Mouse (Mus musculus) cerebellum, adult 9-10 months (tissue): ENCODE results near the gene Nolc1.

Experiments
- DNase-seq: peaks from one replicate; pipeline ENCODE4 v3.0.0; 2022

Gene Nolc1

DNA sequence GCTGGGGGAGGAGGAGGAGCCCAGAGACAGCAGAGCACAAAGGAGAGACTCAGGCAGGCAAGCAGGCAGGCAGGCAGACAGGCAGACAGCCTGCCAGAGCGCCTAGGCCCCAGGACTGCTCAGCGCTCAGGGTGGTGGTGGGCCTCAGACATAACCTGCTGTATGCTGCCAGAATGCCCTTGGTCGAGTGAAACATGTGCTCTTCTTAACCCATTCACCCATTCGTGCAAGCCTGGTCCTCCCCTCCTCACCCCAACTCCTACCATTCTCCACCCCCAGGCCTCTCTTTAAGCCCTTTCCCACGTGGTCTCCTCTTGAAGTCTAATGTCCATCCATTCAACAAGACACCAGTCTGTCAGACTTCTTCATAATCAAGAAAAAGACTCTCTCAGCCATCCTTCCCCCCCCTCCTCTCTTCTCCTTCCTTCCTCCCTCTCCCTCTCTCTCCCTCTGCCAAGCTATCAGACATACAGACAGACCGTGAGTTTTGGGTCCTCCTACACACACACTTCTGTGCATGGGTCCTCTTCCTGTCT lies 33.1 kb upstream of the Nolc1 start:
- peak; percentile 66 for DNase-seq

DNA sequence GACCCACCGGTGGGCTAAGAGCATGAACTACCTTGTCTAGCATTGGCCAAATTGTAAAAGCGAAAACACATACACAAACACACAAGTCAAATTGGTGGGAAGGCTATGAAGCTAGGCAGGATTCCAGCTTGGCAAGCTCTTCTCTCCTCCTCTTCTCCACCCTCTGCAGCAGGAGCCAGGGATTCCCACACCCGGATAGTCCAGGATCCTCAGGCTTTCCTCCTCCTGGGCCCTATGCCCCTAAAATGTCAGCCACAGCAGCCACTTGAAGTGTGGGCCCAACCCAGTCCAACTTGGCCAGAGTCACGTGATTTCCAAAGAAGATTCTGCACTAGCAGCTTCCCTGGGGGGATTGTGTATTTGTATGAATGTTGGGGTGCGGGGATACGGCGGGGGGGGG lies 32.3 kb upstream of the Nolc1 start:
- DNase-seq = peak; percentile 72

- DNase-seq = peak; percentile 80
Measured at GRCm38 (mm10) chr19:46044271-46044992, 31.2 kb upstream of the Nolc1 start, which contains the start of gene Pprc1. Gene Pprc1, plus strand, starts transcription at chr19:46044886.

DNA sequence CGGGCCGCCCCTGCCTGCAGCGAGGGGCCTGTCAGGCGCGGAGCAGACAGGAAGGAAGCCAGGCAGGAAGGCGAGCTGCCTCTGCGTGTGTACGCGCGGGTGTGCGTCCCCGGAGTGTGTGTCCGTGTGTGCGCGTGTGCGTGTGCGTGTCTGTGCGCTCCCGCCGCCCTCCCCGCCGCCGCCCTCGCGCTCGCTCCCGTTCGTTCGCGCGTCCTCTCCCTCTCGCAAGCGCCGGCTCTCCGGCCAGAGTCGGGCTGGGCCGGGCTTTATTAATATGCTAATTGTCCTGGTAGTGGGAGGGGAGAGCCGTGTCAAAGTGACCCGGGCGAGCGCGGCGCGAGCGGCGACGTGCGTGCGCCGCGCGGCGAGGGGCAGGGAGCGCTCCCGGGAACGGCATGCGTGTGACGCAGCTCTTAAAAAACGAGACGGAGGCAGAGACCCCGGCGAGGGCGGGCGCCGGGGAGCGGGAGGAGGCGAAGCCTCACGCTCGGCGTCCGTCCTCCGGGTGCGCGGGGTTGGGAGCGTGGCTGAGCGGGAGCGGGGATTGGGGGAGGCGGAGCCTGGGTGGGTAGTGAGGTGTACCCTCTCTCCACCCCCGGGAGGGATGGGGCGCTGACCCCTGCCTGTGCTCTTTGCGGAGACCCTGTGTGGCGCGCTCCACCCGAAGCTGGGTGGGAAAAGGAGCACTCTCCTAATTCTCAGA lies 30.5 kb upstream of the Nolc1 start, which contains the start of gene Ldb1:
TSS of gene Ldb1 (minus strand) at position 222 of the 703 bp plus-strand sequence.
- peak; percentile 93 for DNase-seq

DNA sequence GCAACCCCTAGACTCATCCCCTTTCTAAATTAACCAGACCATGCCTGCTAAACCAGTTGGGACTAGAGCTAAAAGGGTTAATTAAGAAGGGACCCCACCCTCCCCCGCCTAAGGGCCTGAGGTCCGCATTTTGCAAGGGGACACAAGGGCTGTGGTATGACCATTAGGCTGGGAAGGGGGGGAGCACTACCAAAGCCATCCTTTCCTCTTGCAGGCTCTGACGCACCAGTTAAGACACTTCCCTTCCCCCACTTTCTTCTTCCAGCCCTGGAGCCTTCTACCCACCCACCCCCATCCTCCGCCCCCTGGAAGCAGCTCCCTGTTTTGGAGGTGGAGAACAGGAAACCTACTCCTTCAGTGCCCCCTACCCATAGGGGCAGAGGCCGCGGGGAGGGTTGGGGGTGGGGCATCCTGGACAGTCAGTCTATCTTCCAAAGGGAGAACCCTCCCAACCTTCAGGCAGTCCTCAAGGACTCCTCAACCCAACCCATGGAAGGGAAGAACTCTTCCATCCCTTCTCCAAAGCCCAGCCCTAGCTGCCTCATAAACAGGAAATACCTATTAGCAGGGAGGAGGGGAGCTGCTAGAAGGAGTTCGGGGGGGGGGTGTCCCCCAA lies 29.9 kb upstream of the Nolc1 start:
- peak; percentile 83 for DNase-seq

DNA sequence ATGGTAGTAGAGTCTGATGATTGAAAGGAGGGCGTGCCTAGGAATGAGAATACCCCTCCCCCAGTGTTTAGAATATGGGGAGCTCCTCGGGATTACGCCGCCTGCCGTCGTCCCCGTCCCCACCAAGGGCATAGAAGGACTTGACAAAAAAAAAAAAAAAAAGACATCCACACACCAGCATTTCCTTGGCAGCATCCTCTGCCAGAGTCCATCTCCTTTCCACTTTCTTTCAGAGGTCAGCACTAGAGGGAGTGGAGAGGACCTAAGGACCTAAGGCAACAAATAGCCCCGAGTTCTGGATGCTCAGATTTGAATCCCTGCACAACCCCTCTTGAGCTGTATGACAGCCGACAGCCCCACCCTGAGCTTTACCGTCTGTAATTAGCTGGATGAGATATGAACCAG lies 29.0 kb upstream of the Nolc1 start:
- peak; percentile 61 for DNase-seq

GRCm38 (mm10) chr19:46047426-46047825 lies 28.2 kb upstream of the Nolc1 start:
- DNase-seq = peak; percentile 53

DNA sequence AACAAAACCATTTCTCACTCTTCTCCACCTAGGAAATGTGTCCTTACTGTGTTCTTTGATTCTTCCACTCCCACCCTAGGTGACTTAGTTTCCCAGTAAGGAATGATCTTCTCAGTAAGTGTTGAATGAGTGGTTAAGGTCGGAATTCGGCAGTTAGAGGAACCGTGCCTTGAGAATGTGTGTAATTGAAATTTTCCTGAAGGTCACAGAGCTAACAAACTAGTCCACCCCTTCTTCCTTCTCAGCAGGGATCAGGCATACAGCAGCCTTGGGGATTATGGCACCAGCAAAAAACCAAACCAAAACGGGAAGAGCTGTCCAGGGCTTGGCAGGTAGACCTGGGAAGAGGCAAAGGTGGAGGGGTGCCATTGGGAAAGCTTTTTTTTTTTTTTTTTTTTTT lies 26.5 kb upstream of the Nolc1 start:
- no peak for DNase-seq

DNA sequence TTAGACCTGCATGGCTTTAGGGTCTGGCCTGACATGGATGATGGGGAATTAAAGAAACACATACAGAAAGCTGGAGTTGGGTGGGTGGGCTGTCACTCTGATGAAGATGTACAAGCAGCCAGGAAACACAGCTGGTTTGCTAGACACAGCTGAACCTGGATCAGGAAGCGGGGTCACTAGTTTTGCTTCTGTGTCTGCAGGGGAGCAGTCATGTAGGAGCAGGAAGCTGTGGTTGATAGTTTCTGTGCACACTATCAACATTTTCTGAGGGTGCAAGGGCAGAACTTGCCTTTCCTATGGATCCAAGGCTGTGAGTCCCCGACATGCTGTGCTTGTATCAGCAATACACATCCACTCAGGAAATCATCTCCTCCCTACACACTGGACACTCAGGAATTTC lies 25.2 kb upstream of the Nolc1 start:
- no peak for DNase-seq

GRCm38 (mm10) chr19:46055752-46056387 lies 19.8 kb upstream of the Nolc1 start:
- no peak for DNase-seq

GRCm38 (mm10) chr19:46056388-46056946 lies 19.2 kb upstream of the Nolc1 start:
- peak; percentile 97 for DNase-seq

- peak; percentile 80 for DNase-seq
Measured at GRCm38 (mm10) chr19:46056947-46057607, 18.6 kb upstream of the Nolc1 start.

GRCm38 (mm10) chr19:46058466-46058865 lies 17.2 kb upstream of the Nolc1 start:
- peak; percentile 9 for DNase-seq

- no peak for DNase-seq
Measured at GRCm38 (mm10) chr19:46060845-46061244, 14.8 kb upstream of the Nolc1 start.

DNA sequence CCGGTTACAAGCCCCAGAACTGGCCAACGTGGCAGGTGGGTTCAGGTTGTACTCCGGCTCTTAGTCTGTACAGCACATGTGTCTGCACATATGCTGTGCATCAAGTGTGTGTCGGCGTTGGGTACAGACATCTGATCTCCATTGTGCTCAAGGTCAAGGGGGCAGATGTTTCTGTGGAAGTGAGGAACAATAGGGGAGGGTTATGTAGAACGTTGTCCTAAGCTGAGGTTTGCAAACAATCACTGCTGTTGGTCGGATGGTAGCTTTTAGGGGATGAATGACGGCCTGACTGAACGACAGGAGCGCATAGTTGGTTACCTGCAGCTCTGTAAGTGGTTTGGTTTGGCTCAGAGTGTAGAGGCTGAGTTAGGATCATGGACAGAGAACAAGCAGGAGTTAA lies 7.6 kb upstream of the Nolc1 start:
- no peak for DNase-seq

- no peak for DNase-seq
Measured at GRCm38 (mm10) chr19:46073285-46073684, 2.4 kb upstream of the Nolc1 start.

DNA sequence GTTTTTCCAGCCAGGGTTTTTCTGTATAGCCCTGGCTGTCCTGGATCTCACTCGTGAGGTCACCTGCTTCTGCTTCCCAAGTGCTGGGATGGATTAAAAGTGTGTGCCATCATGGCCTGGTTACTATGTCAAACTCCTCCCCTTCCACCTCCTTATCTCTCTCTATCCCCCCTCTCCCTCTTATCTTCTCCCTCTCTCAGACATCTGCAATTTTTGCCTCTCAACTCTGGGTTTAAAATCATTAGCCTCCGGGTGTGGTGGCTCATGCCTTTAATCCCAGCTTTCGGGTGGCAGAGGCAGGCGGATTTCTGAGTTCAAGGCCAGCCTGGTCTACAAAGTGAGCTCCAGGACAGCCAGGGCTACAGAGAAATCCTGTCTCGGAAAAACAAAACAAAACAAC lies 1.4 kb upstream of the Nolc1 start:
- DNase-seq = no peak

GRCm38 (mm10) chr19:46078535-46078934 lies 2.9 kb downstream of the Nolc1 start:
- no peak for DNase-seq

- no peak for DNase-seq
Measured at GRCm38 (mm10) chr19:46085185-46085584, 9.5 kb downstream of the Nolc1 start.

DNA sequence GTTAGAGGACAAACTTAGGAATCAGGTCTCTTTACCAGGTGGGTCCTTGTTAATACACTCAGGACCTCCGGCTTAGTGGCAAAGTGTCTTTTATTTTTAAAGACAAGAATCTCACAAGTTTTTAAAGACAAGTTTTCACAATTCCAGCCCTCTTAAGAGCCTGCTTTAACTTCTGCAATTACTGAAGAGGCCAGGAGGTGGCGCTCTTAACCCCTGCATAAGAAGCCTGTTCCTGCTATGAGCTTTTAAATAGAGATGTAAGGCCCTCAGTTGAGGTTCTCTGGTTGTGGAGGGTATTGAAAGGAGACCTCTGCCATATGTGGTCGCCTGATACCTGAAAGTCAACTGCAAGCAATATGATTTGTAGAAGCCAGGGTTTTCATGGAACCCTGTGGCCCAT lies 10.7 kb downstream of the Nolc1 start:
- DNase-seq = peak; percentile 56

- DNase-seq = no peak
Measured at GRCm38 (mm10) chr19:46087871-46088270, 12.2 kb downstream of the Nolc1 start.

- DNase-seq = no peak
Measured at GRCm38 (mm10) chr19:46091641-46092040, 16.0 kb downstream of the Nolc1 start.
